Mouse (Mus musculus) megakaryocyte, embryonic 14.5 days (primary cell): Measurements from ENCODE around the gene Il31. TPM values are rescaled to one million over a fixed set of nuclear protein-coding genes. Genes with fewer than 3 reads are reported as not detected.

Experiments used
- H3K27me3 ChIP-seq: replicated peaks from 2 replicates; pipeline ENCODE3; 2012; ENCODE audit warnings: inconsistent platforms
- H3K36me3 ChIP-seq: replicated peaks from 2 replicates; pipeline ENCODE3; 2012; ENCODE audit warnings: low read length, inconsistent platforms, mixed read lengths
- H3K4me1 ChIP-seq: 2 replicates; pipeline ENCODE4 v1.6.1; 2012; ENCODE audit warnings: inconsistent platforms
- H3K4me3 ChIP-seq: replicated peaks from 2 replicates; pipeline ENCODE3; 2012; ENCODE audit warnings: moderate library complexity, mild to moderate bottlenecking, inconsistent platforms
- H3K9me3 ChIP-seq: 2 replicates; pipeline ENCODE4 v1.6.1; 2012; ENCODE audit warnings: inconsistent platforms
- FLI1 ChIP-seq: IDR thresholded peaks from 2 replicates; pipeline ENCODE4 v1.6.1; 2012; ENCODE audit warnings: low read length, inconsistent platforms, mixed read lengths
- GATA1 ChIP-seq: IDR thresholded peaks from 3 replicates; pipeline ENCODE4 v1.6.1; 2012; ENCODE audit warnings: mixed read lengths, low read length, inconsistent platforms, borderline replicate concordance
- polyA plus RNA-seq: library from polyadenylated mRNA; stranded (reverse); fragments of >175 nt; gene quantifications from 2 replicates; pipeline ENCODE4 v1.2.3, GENCODE M21; 2012; ENCODE audit warnings: low replicate concordance; ENCODE audit not compliant: insufficient read depth

The Il31 gene
- polyA plus RNA-seq, result not detected in 2 replicates

DNA sequence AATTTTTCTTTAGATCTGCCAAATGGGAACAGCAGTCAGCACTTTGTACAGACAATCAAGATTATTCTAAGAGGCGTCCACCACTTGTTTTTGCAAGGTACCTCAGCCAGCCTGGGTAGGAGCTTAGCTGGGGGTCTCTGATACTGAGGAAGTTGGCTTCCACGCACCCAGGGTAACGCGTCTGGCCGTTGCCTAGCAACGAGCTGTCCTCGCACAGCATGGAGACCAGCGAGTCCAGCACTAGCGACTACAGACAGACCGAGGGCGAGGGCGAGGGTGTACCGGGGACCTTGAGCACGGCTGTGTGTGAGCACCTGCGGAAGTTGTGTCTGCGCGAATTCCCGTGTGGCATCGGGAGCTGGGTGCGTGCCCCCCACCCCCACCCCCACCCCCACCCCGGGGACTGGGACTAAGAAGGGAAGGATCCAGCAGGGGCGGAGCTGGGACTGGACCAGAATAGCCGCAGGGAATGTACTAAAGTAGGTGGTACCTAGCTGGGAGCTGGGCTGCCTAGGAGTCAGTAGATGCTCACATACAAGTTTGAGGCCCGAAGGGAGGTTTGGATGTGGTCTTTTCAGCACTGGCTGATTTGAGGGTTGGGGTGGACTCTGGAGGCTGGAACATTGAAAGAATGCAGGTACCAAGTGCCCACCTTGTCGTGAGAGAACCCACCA lies at the start of gene Il31, which contains the start of gene Lrrc43:
Gene Il31, minus strand, starts transcription at position 378 of the 674 bp plus-strand sequence.
Gene Lrrc43, plus strand, starts transcription at position 194 of the 674 bp plus-strand sequence.
- Histone ChIP-seq H3K4me3 (peak within 1 kb of the TSS; percentile 70), H3K9me3 (peaks cover 7% of the 10 kb centered on the region), H3K4me1 (peaks cover 13% of the 10 kb centered on the region), H3K36me3 (no peaks in the 10 kb centered on the region), H3K27me3 (peaks cover 72% of the 10 kb centered on the region)
- TF ChIP-seq FLI1 (no peak), GATA1 (no peak)

GRCm38 (mm10) chr5:123533801-123534200 lies 44.5 kb upstream of the Il31 start:
- Histone ChIP-seq H3K4me1 (no peaks in the 10 kb centered on the region), H3K36me3 (peaks cover 89% of the 10 kb centered on the region)
- TF ChIP-seq FLI1, result no peak
- no peak for TF ChIP-seq GATA1

GRCm38 (mm10) chr5:123530056-123530455 lies 40.8 kb upstream of the Il31 start:
- Histone ChIP-seq H3K9me3 (no peaks in the 10 kb centered on the region), H3K27me3 (no peaks in the 10 kb centered on the region), H3K36me3 (peaks cover 98% of the 10 kb centered on the region), H3K4me1 (peaks cover under 1% of the 10 kb centered on the region), H3K4me3 (no peak overlapping the region)
- TF ChIP-seq FLI1 (no peak), GATA1 (no peak)

More at GRCm38 (mm10) chr5:123533801-123534200, 44.5 kb upstream of the Il31 start:
- Histone ChIP-seq H3K4me3 (no peak overlapping the region), H3K9me3 (no peaks in the 10 kb centered on the region), H3K27me3 (no peaks in the 10 kb centered on the region)

- no peaks in the 10 kb centered on the region for H3K9me3 ChIP-seq
- TF ChIP-seq FLI1, result no peak
- no peak for TF ChIP-seq GATA1
- H3K4me1 ChIP-seq, result peaks cover 8% of the 10 kb centered on the region
- H3K36me3 ChIP-seq, result peaks cover 85% of the 10 kb centered on the region
- no peak overlapping the region for H3K4me3 ChIP-seq
- no peaks in the 10 kb centered on the region for H3K27me3 ChIP-seq
Observed at GRCm38 (mm10) chr5:123528641-123529040, 39.4 kb upstream of the Il31 start.

DNA sequence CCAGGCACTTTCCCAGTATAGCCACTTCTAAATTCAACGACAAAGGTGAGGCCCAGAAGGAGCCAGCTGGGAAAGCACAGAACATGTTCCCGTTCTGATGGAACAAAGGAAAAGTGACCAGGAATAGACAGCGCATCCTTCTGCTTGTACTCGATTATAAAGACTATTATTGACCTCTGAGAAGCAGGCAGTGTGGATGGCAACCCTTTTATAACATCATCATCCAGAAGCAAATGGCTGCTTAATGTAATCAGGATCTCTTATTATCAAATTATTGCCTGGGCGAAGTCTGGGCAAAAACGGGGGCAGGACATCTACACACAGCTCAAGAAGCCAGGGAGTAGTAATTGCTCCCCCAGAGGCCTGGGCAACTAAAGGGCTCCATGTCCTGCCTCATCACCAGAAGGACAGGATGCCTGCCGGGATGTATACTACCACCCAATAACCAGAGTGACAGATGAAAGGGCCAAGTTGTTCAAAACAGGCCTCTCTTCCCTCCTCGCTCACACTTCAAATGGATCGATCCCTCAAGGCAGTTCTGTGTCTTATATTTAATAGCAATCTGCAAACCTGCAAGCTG lies 36.7 kb upstream of the Il31 start:
- no peaks in the 10 kb centered on the region for H3K9me3 ChIP-seq
- peaks cover 29% of the 10 kb centered on the region for H3K4me1 ChIP-seq
- no peak for TF ChIP-seq FLI1
- no peak for TF ChIP-seq GATA1
- peaks cover 58% of the 10 kb centered on the region for H3K36me3 ChIP-seq
- H3K4me3 ChIP-seq, result no peak overlapping the region
- no peaks in the 10 kb centered on the region for H3K27me3 ChIP-seq

GRCm38 (mm10) chr5:123525281-123525680 lies 36.0 kb upstream of the Il31 start, which contains the start of gene Gm49027:
Gene Gm49027, minus strand, starts transcription at chr5:123525488.
- Histone ChIP-seq H3K9me3 (no peaks in the 10 kb centered on the region), H3K4me1 (peaks cover 29% of the 10 kb centered on the region), H3K36me3 (peaks cover 51% of the 10 kb centered on the region), H3K4me3 (peak within 1 kb of the TSS; percentile 96), H3K27me3 (no peaks in the 10 kb centered on the region)
- TF ChIP-seq GATA1, result no peak
- no peak for TF ChIP-seq FLI1

- peaks cover 47% of the 10 kb centered on the region for H3K36me3 ChIP-seq
- peaks cover 29% of the 10 kb centered on the region for H3K4me1 ChIP-seq
- H3K27me3 ChIP-seq, result no peaks in the 10 kb centered on the region
- H3K4me3 ChIP-seq, result peak overlapping the region; percentile 96
- H3K9me3 ChIP-seq, result no peaks in the 10 kb centered on the region
- TF ChIP-seq FLI1 (no peak), GATA1 (no peak)
Observed at GRCm38 (mm10) chr5:123524393-123524750, 35.1 kb upstream of the Il31 start.

GRCm38 (mm10) chr5:123523692-123524392 lies 34.6 kb upstream of the Il31 start, which contains the start of gene Diablo:
Gene Diablo, minus strand, starts transcription at chr5:123524176.
- Histone ChIP-seq H3K9me3 (no peaks in the 10 kb centered on the region), H3K36me3 (peaks cover 45% of the 10 kb centered on the region), H3K4me3 (peak within 1 kb of the TSS; percentile 96), H3K27me3 (no peaks in the 10 kb centered on the region), H3K4me1 (peaks cover 29% of the 10 kb centered on the region)
- TF ChIP-seq GATA1, result no peak

DNA sequence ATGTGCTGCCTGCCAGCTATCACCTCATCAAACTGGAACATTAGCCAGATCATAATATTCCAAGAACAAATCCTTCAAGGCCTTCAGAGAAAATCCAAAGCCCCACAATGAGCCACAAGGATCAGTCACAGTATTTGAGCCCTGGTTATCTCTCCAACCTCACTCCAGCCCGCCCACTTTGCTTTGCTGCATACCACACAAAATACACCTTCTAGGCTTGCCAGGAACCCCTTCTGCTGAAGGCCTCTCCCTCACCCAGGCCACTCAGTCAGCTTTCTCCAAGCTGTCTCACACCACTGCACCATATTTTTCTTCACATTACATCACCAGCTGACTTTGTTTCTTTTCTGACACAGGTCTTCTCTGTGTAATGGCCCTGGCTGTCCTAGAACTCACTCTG lies 32.9 kb upstream of the Il31 start:
- no peaks in the 10 kb centered on the region for H3K9me3 ChIP-seq
- peaks cover 42% of the 10 kb centered on the region for H3K36me3 ChIP-seq
- H3K27me3 ChIP-seq, result no peaks in the 10 kb centered on the region
- H3K4me3 ChIP-seq, result no peak overlapping the region
- H3K4me1 ChIP-seq, result peaks cover 29% of the 10 kb centered on the region
- TF ChIP-seq FLI1 (no peak), GATA1 (no peak)

GRCm38 (mm10) chr5:123521621-123522020 lies 32.3 kb upstream of the Il31 start:
- TF ChIP-seq FLI1 (no peak), GATA1 (no peak)
- no peaks in the 10 kb centered on the region for H3K9me3 ChIP-seq
- peaks cover 42% of the 10 kb centered on the region for H3K36me3 ChIP-seq
- H3K27me3 ChIP-seq, result no peaks in the 10 kb centered on the region
- H3K4me1 ChIP-seq, result peaks cover 29% of the 10 kb centered on the region
- H3K4me3 ChIP-seq, result no peak overlapping the region
